Mouse (Mus musculus) megakaryocyte-erythroid progenitor cell, adult 5 weeks (primary cell): ENCODE data around the gene Zdhhc18. TPM values are rescaled to one million over a fixed set of nuclear protein-coding genes. Genes with fewer than 3 reads are reported as not detected.

Experiments
- polyA plus RNA-seq: library from polyadenylated mRNA; stranded (reverse); fragments of >175 nt; gene quantifications from 2 replicates; pipeline ENCODE4 v1.2.3, GENCODE M21; 2012

Zdhhc18 gene
- 60.6 and 62.1 TPM in 2 replicates for polyA plus RNA-seq

GRCm38 (mm10) chr4:133649989-133650699 lies at the start of gene Zdhhc18:
Gene Zdhhc18, minus strand, starts transcription at chr4:133650154.

GRCm38 (mm10) chr4:133671881-133672844 lies 22.2 kb upstream of the Zdhhc18 start, which contains the start of gene Pigv:
Gene Pigv, minus strand, starts transcription at chr4:133672647.

GRCm38 (mm10) chr4:133601721-133602218 lies 48.2 kb downstream of the Zdhhc18 start, which contains the start of gene Sfn:
Gene Sfn, minus strand, starts transcription at chr4:133602168.

GRCm38 (mm10) chr4:133584059-133584951 lies 65.6 kb downstream of the Zdhhc18 start, which contains the start of gene Gpn2:
Gene Gpn2, plus strand, starts transcription at chr4:133584362.

DNA sequence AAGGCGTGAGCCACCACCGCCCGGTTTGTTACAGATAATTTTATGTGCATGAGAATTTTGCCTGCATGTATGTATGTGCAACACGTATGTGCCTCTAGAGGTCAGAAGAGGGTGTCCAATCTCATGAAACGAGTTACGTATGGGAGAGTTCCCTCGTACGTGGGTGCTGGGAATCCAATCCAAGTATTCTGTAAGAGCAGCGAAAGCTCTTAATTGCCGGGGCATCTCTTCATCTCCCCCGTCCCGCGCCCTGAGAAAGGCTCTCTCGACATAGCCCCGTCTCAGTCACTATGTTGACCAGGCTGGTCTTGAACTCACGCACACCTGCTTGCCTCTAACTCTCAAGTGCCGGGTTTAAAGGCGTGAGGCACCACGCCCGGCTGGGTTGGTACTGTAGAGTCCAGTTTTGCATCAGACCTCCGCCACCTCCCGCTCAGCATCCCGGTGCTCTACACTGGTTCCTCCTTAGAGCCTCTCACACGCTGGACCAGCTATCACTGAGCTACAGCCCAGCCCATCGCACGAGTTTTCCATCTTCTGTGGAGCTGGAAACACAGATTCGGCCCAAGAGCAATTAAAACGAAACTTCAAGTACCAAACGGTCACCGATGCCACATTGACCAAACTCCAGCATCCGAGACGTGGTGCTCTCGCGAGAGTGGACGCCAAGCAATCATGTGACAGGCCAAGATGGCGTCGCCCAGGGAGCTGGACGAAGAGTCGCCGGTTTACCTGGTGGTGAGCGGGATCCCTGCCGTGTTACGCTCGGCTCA lies 75.7 kb downstream of the Zdhhc18 start, which contains the start of gene Gpatch3:
TSS of gene Gpatch3 (plus strand) at position 676 of the 773 bp plus-strand sequence.

Other genes starting within 250 kb of the Zdhhc18 start
- 0.05 and 0.10 TPM in 2 replicates for gene Tent5b, start 170.0 kb downstream of the Zdhhc18 start, polyA plus RNA-seq
- gene Trnp1, start 151.6 kb downstream of the Zdhhc18 start, polyA plus RNA-seq = 0.10 and 0.85 TPM in 2 replicates
- 0.09 TPM in 1 of 2 replicates, not detected in the other for gene Kdf1, start 131.2 kb downstream of the Zdhhc18 start, polyA plus RNA-seq
- 465 and 673 TPM in 2 replicates for gene Nudc, start 104.2 kb downstream of the Zdhhc18 start, polyA plus RNA-seq
- 3.7 and 6.3 TPM in 2 replicates for gene Nr0b2, start 96.8 kb downstream of the Zdhhc18 start, polyA plus RNA-seq
- 15.9 and 22.6 TPM in 2 replicates for gene Gpatch3, start 75.4 kb downstream of the Zdhhc18 start, polyA plus RNA-seq
- gene Gpn2, start 65.8 kb downstream of the Zdhhc18 start, polyA plus RNA-seq = 59.1 and 63.0 TPM in 2 replicates
- gene Sfn, start 48.0 kb downstream of the Zdhhc18 start, polyA plus RNA-seq = 34.4 and 37.5 TPM in 2 replicates
- 12.9 and 13.3 TPM in 2 replicates for gene Pigv, start 22.5 kb upstream of the Zdhhc18 start, polyA plus RNA-seq
- 102 and 143 TPM in 2 replicates for gene Arid1a, start 106.6 kb upstream of the Zdhhc18 start, polyA plus RNA-seq
- gene Rps6ka1, start 237.6 kb upstream of the Zdhhc18 start, polyA plus RNA-seq = 149 and 205 TPM in 2 replicates